Mouse (Mus musculus) embryo, embryonic 10.5 days (tissue): ENCODE measurements around the gene Gm5148.

Experiments used
- DNase-seq: peaks from one replicate; pipeline ENCODE4 v3.0.0-alpha.2; 2015; ENCODE audit warnings: low spot score

Gm5148 gene

DNA sequence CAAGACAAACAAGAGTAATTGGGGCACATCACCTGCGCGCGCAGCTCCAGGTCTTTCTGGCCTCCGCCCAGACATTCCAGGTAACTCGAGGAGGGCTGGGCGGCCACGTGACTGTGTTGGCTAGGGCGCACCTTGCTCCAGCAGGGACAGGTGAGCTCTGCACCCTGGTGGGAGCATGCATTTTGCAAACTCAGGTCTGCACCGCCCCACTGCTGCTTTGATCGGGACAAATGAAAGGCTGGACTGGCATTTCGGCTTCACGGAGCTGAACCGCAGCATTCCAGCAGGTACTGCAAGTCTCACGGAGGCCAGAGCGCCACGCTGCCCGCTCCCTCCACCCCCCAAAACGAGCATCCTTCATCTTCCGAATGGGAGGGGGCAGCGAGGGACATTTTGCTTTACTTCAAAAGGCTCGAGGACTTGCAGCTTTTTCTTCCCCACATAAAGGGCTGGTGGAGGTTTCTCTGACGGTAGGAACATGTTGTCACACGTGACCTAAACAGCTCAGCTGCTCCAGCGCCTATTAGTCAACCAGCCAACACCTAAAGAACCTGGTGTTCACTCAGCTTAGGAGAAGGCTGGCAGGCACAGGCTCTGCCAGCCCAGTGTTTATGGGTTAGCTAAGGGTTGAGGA lies at the start of gene Gm5148:
Gene Gm5148 (minus strand): TSS at position 320 of the 634 bp plus-strand sequence.
- DNase-seq = peak; percentile 57

- no peak for DNase-seq
These were observed 46.7 kb upstream of the Gm5148 start for GRCm38 (mm10) chr3:37770951-37771350.

GRCm38 (mm10) chr3:37769268-37769756 lies 45.0 kb upstream of the Gm5148 start:
- DNase-seq = peak; percentile 64

DNA sequence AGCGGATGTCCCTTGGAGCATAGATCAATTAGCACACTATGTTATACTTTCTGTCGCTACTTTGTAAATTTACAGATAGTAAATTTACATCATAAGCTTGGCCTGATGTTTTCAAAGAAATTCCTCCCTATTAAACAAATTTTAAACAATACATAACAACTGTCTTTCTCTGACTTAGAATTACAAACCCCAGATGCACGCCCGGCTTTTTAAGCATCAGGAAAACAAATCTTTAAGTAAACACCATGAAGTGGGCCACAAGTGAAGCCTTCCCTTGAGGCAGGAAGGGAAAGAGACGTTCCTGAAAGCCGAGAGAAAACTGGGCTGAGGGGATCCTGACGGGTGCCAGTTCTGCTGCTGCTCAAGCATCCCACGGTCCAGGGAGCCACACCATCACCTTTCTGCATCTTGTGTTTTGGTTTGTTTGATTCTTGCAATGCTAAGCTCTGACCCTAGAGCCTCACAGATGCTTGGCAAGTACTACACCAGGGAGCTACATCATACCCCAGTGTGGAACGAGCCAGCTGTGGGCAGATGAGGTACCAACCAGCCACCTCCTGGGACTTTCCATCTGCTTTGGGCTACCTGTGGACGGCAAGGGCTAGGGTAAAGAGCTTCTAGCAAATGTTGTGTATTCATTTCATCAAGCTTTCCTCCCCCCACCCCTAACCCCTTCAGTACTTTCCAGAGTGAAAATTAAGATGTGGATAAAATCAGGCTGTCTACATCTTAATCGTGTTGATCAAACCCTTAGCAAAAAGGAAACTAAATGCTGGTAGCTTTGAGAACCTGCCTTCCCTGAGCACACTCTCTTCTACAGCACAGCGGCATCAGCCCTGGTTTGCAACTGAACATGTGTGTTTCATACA lies 43.1 kb upstream of the Gm5148 start:
- no peak for DNase-seq

DNA sequence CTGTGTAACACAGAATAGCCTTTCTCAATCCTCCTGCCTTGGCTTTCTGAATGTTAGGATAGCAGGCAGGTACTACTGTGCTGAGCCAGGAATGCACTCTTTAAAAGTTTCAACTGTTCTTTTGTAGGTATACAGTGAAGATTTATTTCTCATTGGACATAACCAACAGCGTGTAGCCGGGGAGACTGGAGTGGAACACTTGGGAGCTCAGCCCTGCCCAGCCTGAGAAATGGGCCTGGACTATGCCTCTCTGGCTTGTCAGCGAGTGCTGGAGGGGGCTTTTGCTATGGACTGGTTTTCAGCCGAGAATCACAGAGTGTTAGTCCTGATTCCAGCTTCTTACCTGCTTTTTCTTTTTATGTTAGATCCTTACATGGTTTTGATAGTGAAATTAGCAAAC lies 42.3 kb upstream of the Gm5148 start:
- DNase-seq = no peak

DNA sequence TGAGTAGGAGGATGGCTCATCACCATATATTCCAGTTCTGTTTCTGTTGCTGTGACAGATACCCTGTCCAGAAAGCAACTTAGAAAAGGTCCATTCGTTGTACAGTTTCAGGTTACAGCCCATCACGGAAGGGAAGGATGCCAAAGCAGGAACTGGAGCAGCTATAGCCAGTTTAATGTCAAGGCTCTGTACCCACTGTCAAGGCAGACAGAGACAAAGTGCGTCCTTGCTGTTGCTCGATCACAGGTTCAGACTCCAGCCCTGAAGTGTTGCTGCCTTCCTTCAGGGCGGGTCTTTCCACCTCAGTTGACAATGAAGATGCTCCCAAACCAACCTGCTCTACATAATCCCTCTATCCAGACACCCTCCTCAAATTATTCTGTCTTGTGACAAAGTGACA lies 41.7 kb upstream of the Gm5148 start:
- no peak for DNase-seq

DNA sequence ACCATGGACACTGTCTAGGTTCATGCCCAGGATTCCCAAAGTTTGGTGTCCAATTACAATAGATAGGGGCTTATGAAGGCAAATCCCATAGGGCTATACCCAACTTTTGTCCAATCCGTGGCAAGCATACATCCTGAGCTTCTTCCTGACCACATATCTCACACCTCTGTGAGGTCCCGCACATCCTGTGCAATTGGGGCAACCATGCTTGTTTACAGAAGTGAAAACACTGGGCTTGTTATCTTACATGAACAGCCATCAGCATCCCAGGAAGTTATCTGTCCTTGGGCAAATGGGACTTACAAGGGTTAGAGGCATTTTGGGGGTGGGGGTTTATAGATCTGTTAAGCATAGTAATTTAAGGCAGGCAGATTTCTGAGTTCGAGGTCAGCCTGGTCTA lies 41.0 kb upstream of the Gm5148 start:
- DNase-seq = no peak

GRCm38 (mm10) chr3:37762303-37762702 lies 38.0 kb upstream of the Gm5148 start:
- no peak for DNase-seq

DNA sequence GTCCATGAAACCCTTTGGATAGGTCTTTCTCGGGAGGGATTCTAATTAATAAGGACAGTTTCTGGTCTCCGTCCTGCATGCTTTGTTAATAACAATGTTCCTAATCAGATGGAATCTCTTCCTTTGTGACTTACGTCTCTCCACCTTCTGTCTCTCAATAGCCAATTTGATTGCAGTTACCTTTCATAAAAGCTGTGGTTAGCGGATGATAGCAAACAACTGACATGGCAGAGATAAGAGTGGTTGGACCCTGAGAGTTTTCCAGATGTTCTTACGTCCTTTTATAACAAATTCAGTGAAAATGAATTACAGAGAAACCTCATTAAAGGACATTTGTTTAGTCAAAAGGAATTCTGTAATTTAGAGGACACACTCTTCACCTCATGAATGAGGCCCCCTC lies 37.5 kb upstream of the Gm5148 start:
- DNase-seq = no peak

- DNase-seq = no peak
These were observed 36.6 kb upstream of the Gm5148 start for GRCm38 (mm10) chr3:37760866-37761265.

DNA sequence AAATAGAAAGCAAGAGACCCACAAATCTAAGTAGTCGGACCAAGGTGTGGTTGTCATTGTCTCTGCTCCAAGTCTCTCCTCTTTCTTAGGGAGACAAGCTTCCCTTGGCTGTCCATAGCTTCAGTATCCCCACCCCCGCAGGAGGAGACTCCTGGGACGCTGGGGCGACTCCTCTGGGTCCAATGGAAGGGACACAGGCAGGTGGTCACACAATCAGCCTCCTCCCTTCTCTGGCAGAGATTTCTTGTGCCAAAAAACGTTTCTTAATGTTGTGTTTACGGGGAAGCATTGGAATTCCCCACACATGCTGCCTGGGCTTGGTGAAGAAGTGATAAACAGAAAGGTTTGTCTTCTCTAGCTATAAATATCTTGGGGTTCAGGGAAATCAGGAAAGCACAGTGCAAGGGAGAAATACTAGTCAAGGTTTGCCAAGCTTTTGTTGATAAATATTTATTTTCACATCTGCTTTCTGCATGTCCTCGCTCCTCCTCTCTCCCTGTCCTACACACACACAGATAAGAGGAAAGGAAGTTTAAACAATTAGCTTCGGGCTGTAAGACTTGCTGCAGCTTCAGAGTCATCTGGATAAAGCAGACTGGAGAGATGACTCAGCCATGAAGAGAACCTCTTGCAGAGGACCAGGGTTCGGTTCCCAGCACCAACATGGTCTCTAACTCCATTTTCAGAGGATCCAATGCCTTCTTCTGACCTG lies 34.5 kb upstream of the Gm5148 start:
- no peak for DNase-seq

DNA sequence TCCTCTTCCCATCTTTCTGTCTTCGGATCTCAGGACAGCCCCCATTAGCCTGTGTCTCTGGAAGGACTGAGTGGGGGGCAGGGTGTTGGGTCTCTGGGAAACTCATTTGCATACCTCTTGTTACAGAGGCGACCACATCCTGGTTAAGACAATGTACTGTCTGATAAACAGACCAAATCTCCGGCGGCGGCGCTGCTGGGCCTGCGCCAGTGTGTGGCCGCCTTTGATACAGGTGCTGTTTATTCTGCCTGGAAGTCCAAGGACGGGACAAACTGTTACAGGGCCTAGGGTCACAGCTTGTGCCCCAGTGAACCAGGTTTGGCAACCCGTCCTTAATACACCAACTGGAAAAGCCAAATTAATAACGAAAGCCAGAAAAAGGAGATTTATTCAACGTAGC lies 33.8 kb upstream of the Gm5148 start:
- DNase-seq = peak; percentile 65

DNA sequence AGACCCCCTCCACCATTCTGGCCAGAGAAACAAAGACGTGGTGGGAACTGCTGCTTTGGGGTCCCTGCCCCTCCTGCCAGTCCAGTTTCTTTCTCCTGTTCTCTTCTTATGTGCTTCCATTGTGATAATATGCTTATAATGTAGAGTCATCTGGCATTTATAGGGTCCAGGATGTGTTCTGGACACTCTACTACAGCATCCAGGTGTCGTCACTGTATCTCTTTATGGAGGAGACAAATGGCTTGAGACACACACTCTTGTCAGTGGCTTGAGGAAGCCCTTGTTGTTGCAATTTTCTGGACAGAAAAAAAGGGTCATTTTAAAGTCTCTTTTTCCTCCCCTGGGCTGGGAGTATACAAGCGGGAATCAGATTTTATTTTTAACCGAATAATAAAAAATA lies 33.3 kb upstream of the Gm5148 start:
- DNase-seq = no peak

- no peak for DNase-seq
These were observed 31.7 kb upstream of the Gm5148 start for GRCm38 (mm10) chr3:37756005-37756404.

DNA sequence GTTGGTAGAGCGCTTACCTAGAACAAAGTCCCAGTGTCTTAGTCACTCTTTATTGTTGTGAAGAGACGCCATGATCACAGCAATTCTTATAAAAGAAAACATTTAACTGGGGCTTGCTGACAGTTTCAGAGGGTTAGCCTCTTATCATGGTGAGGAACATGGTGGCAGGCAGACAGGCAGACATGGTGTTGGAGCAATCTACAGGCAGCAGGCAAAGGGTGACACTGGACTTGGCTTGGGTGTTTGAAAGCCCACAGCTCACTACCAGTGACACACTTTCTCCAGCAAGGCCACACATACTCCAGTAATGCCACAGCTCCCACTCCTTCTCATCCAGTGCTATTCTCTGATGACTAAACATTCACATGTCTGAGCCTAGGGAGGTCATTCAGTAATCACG lies 30.3 kb upstream of the Gm5148 start:
- DNase-seq = no peak

- DNase-seq = no peak
These were observed 28.9 kb upstream of the Gm5148 start for GRCm38 (mm10) chr3:37753148-37753547.

DNA sequence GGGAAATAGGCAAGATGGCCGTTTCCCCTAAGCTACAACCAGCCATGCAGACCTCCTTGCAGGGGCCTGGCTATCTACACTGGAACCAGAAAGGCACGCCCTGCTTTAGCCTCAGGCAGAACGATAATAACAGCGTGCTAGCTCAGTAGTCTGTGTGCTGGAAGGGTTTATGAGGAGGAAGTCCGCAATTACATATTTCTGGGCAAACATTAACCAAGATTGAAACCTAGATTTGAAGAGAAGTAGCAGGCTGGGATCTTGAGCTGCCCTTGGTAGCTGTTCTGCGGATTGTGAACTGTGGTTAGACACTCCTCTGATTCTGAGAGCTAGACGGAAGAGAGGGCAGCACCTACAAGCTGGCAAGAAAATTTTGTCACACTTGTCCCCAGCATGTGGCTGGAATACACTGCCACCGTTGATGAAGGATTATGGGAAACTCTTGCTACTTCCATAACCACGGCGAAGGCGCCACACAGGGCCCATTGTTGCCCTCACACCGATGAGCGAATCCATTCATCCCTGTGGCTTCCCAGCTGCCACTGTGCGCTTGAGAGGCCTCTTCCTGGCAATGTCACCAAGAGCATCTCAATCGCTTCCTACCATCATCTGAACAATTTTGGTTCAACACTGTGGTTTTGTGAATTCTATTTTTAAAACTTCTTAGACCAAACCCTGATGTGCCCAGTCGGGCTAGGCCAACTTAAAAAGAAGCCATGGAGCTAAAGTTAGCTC lies 23.9 kb upstream of the Gm5148 start:
- DNase-seq = no peak

- DNase-seq = no peak
These were observed 23.1 kb upstream of the Gm5148 start for GRCm38 (mm10) chr3:37747258-37748001.

GRCm38 (mm10) chr3:37744050-37744449 lies 19.8 kb upstream of the Gm5148 start:
- no peak for DNase-seq

GRCm38 (mm10) chr3:37739996-37740395 lies 15.7 kb upstream of the Gm5148 start:
- no peak for DNase-seq
